Mouse (Mus musculus) thymus, postnatal 0 days (tissue): Measurements from ENCODE around the gene Dpysl5. TPM values are rescaled to one million over a fixed set of nuclear protein-coding genes. Genes with fewer than 3 reads are reported as not detected.
A peak's percentile ranks its signal among the peaks of the same experiment; 100 is the strongest.

Experiments used
- DNase-seq: peaks from one replicate; pipeline ENCODE4 v3.0.0-alpha.2; 2015; ENCODE audit warnings: low spot score
- polyA plus RNA-seq: library from polyadenylated mRNA; unstranded; fragments of >200 nt; fragmentation: Nextera tagmentation; extraction: Ambion mirVana; gene quantifications from 2 replicates; pipeline ENCODE4 v1.2.1, GENCODE M21; 2015

The Dpysl5 gene
- polyA plus RNA-seq, 1 experiment from 2014 or later: 0.23 TPM

- no peak for DNase-seq
These were observed 107.5 kb downstream of the Dpysl5 start for GRCm38 (mm10) chr5:30818758-30819309.

GRCm38 (mm10) chr5:30822689-30823088 is 111.3 kb downstream of the Dpysl5 start:
- DNase-seq: no peak

GRCm38 (mm10) chr5:30823091-30823490 is 111.7 kb downstream of the Dpysl5 start:
- no peak for DNase-seq

GRCm38 (mm10) chr5:30824124-30824988 is 113.0 kb downstream of the Dpysl5 start:
- DNase-seq: no peak

- DNase-seq: no peak
These were observed 113.8 kb downstream of the Dpysl5 start for GRCm38 (mm10) chr5:30825166-30825565.

GRCm38 (mm10) chr5:30825821-30826220 is 114.5 kb downstream of the Dpysl5 start:
- DNase-seq: no peak

GRCm38 (mm10) chr5:30833416-30833815 is 122.1 kb downstream of the Dpysl5 start:
- no peak for DNase-seq

GRCm38 (mm10) chr5:30839731-30840130 is 128.4 kb downstream of the Dpysl5 start:
- DNase-seq: no peak

GRCm38 (mm10) chr5:30841896-30842295 is 130.5 kb downstream of the Dpysl5 start:
- peak; percentile 3 for DNase-seq

Other genes starting within 250 kb of the Dpysl5 start
- 0.16 and 0.17 TPM in 2 replicates for gene Otof, start 249.6 kb upstream of the Dpysl5 start, polyA plus RNA-seq
- 0.66 and 1.4 TPM in 2 replicates for gene 1700001C02Rik, start 245.5 kb upstream of the Dpysl5 start, polyA plus RNA-seq
- gene Cib4, start 165.7 kb upstream of the Dpysl5 start, polyA plus RNA-seq: not detected in 2 replicates
- gene Kcnk3, start 123.4 kb upstream of the Dpysl5 start, polyA plus RNA-seq: 0.37 and 0.39 TPM in 2 replicates
- 12.5 and 14.4 TPM in 2 replicates for gene Slc35f6, start 63.6 kb upstream of the Dpysl5 start, polyA plus RNA-seq
- 339 and 404 TPM in 2 replicates for gene Cenpa, start 44.8 kb upstream of the Dpysl5 start, polyA plus RNA-seq
- gene Mapre3, start 103.1 kb downstream of the Dpysl5 start, polyA plus RNA-seq: 3.4 and 3.8 TPM in 2 replicates
- 41.7 TPM in 2 replicates for gene Tmem214, start 156.4 kb downstream of the Dpysl5 start, polyA plus RNA-seq
- 13.3 and 15.9 TPM in 2 replicates for gene Agbl5, start 177.1 kb downstream of the Dpysl5 start, polyA plus RNA-seq
- gene Ost4, start 196.2 kb downstream of the Dpysl5 start, polyA plus RNA-seq: 396 and 461 TPM in 2 replicates
- gene Emilin1, start 201.8 kb downstream of the Dpysl5 start, polyA plus RNA-seq: 47.0 and 47.5 TPM in 2 replicates
- gene Khk, start 209.9 kb downstream of the Dpysl5 start, polyA plus RNA-seq: 31.7 and 32.5 TPM in 2 replicates
- gene Cgref1, start 234.0 kb downstream of the Dpysl5 start, polyA plus RNA-seq: 0.70 and 0.71 TPM in 2 replicates
- 141 and 156 TPM in 2 replicates for gene Preb, start 248.8 kb downstream of the Dpysl5 start, polyA plus RNA-seq